Mouse (Mus musculus): ENCODE data around the gene Rabgef1.

GRCm38 (mm10) chr5:130218336-130218735, 46.7 kb downstream of the Rabgef1 start:
- no peak for TF ChIP-seq CTCF (IDR thresholded peaks at IDR 0.05; ENCODE audit: extremely low read depth, insufficient read depth, insufficient read length, insufficient replicate concordance)
- no peak for TF ChIP-seq POLR2A (IDR thresholded peaks at IDR 0.05; ENCODE audit: low read depth, low read length)
